Mouse (Mus musculus): Measurements from ENCODE around the gene Tns1. TPM values are rescaled to one million over a fixed set of nuclear protein-coding genes. Genes with fewer than 3 reads are reported as not detected.

Tns1 gene
- polyA plus RNA-seq, 1 experiment: 111 TPM

Other genes with a start within 250 kb of the Tns1 start
- not detected for gene Rufy4, start 1.1 kb upstream of the Tns1 start, polyA plus RNA-seq (2012; fragmentation: generic; extraction: Trizol)
- gene Cxcr2, start 29.5 kb upstream of the Tns1 start, polyA plus RNA-seq (2012; fragmentation: generic; extraction: Trizol): not detected
- not detected for gene Cxcr1, start 70.2 kb upstream of the Tns1 start, polyA plus RNA-seq (2012; fragmentation: generic; extraction: Trizol)
- 214 TPM for gene Arpc2, start 111.6 kb upstream of the Tns1 start, polyA plus RNA-seq (2012; fragmentation: generic; extraction: Trizol)
- gene Gpbar1, start 154.1 kb upstream of the Tns1 start, polyA plus RNA-seq (2012; fragmentation: generic; extraction: Trizol): 0.14 TPM
- 199 TPM for gene Aamp, start 160.3 kb upstream of the Tns1 start, polyA plus RNA-seq (2012; fragmentation: generic; extraction: Trizol)
- gene Pnkd, start 160.5 kb upstream of the Tns1 start, polyA plus RNA-seq (2012; fragmentation: generic; extraction: Trizol): 93.7 TPM
- gene Tmbim1, start 181.2 kb upstream of the Tns1 start, polyA plus RNA-seq (2012; fragmentation: generic; extraction: Trizol): 178 TPM
- gene Catip, start 237.7 kb upstream of the Tns1 start, polyA plus RNA-seq (2012; fragmentation: generic; extraction: Trizol): 0.10 TPM